Comparison of ENCODE assay signal across 9 mouse cellular contexts in genomic region chr1:131573721-131574120, GRCm38 (mm10). TPM values are rescaled to one million over a fixed set of nuclear protein-coding genes. Genes with fewer than 3 reads are reported as not detected.
A peak's percentile ranks its signal among the peaks of the same experiment; 100 is the strongest.
DNase-seq lines count a peak whose midpoint lies in the region; ATAC-seq and TF ChIP-seq lines count a peak whose summit lies in the region.
"Had no signal": no experiment of that assay in that cellular context is flagged by ENCODE, and none has a peak within 500 bp of the region (broad histone marks: within the 10 kb centered on the region; RNA-seq: fewer than 3 reads in every experiment).

No protein-coding gene starts in this region.

- TF ChIP-seq EP300 in liver, embryonic 14.5 days (IDR thresholded peaks at IDR 0.05; ENCODE audit: low read depth) = no peak

- H3K9ac ChIP-seq in hindbrain, embryonic 13.5 days = no peak overlapping the region
- no peak overlapping the region for H3K9ac ChIP-seq in embryonic facial prominence, embryonic 13.5 days
- H3K9ac ChIP-seq in liver, embryonic 14.5 days (replicated peaks) = no peak overlapping the region
- H3K9ac ChIP-seq: embryonic facial prominence, embryonic 12.5 days had no signal

- DNase-seq in hindbrain, embryonic 10.5 days (ENCODE audit: low spot score) = peak; percentile 24
- DNase-seq in urinary bladder, postnatal 25 days (ENCODE audit: low spot score) = peak; percentile 33
- no peak for DNase-seq in urinary bladder, postnatal 36 days (ENCODE audit: low spot score in 2 of 2)
- peak; percentile 49 to 52 (median 52) for DNase-seq in liver, embryonic 14.5 days (ENCODE audit: low read depth in 3 of 3, low spot score in 3 of 3)
- no peak for DNase-seq in left cerebral cortex, postnatal 25 days (ENCODE audit: low spot score in 2 of 2)
- DNase-seq in lung, adult 2 months = no peak

- H3K4me1 ChIP-seq in hindbrain, embryonic 10.5 days (replicated peaks) = no peaks in the 10 kb centered on the region
- no peaks in the 10 kb centered on the region for H3K4me1 ChIP-seq in hindbrain, embryonic 13.5 days (replicated peaks)
- H3K4me1 ChIP-seq in embryonic facial prominence, embryonic 13.5 days = no peaks in the 10 kb centered on the region
- H3K4me1 ChIP-seq in liver, embryonic 14.5 days (replicated peaks; ENCODE audit: control insufficient read depth in 2 of 2, insufficient read depth in 2 of 2, low read length in 1 of 2) = no peaks in the 10 kb centered on the region
- no peaks in the 10 kb centered on the region for H3K4me1 ChIP-seq in lung, adult 2 months (ENCODE audit: control insufficient read depth, insufficient read depth, low read length)
- H3K4me1 ChIP-seq: embryonic facial prominence, embryonic 12.5 days had no signal

- H3K36me3 ChIP-seq in hindbrain, embryonic 10.5 days = no peaks in the 10 kb centered on the region
- H3K36me3 ChIP-seq in hindbrain, embryonic 13.5 days = no peaks in the 10 kb centered on the region
- no peaks in the 10 kb centered on the region for H3K36me3 ChIP-seq in embryonic facial prominence, embryonic 13.5 days
- no peaks in the 10 kb centered on the region for H3K36me3 ChIP-seq in liver, embryonic 14.5 days (replicated peaks; ENCODE audit: control insufficient read depth, insufficient read depth, low read depth)
- H3K36me3 ChIP-seq: embryonic facial prominence, embryonic 12.5 days had no signal

- TF ChIP-seq POLR2A in lung, adult 2 months (IDR thresholded peaks at IDR 0.05; ENCODE audit: borderline replicate concordance, extremely low read depth, low read depth, low read length) = no peak

- H3K27ac ChIP-seq in hindbrain, embryonic 10.5 days = no peak overlapping the region
- no peak overlapping the region for H3K27ac ChIP-seq in hindbrain, embryonic 13.5 days
- H3K27ac ChIP-seq in embryonic facial prominence, embryonic 13.5 days = no peak overlapping the region
- H3K27ac ChIP-seq in liver, embryonic 14.5 days = no peak overlapping the region
- H3K27ac ChIP-seq: embryonic facial prominence, embryonic 12.5 days had no signal

- no peaks in the 10 kb centered on the region for H3K27me3 ChIP-seq in hindbrain, embryonic 10.5 days (ENCODE audit: insufficient read depth, poor library complexity, severe bottlenecking)
- no peaks in the 10 kb centered on the region for H3K27me3 ChIP-seq in hindbrain, embryonic 13.5 days
- no peaks in the 10 kb centered on the region for H3K27me3 ChIP-seq in embryonic facial prominence, embryonic 13.5 days
- no peaks in the 10 kb centered on the region for H3K27me3 ChIP-seq in liver, embryonic 14.5 days (ENCODE audit: control insufficient read depth, insufficient read depth, low read length)
- H3K27me3 ChIP-seq: embryonic facial prominence, embryonic 12.5 days had no signal

- no peak overlapping the region for H3K4me3 ChIP-seq in hindbrain, embryonic 10.5 days
- H3K4me3 ChIP-seq in hindbrain, embryonic 13.5 days = no peak overlapping the region
- no peak overlapping the region for H3K4me3 ChIP-seq in embryonic facial prominence, embryonic 13.5 days
- no peak overlapping the region for H3K4me3 ChIP-seq in liver, embryonic 14.5 days (ENCODE audit: insufficient read depth in 1 of 2, low read depth in 2 of 2, low read length in 2 of 2)
- no peak overlapping the region for H3K4me3 ChIP-seq in lung, adult 2 months (replicated peaks; ENCODE audit: extremely low read depth, low read depth, low read length)
- H3K4me3 ChIP-seq: embryonic facial prominence, embryonic 12.5 days had no signal

- ATAC-seq in hindbrain, embryonic 13.5 days (ENCODE audit: low FRiP score) = no peak
- ATAC-seq in embryonic facial prominence, embryonic 13.5 days (ENCODE audit: insufficient number of reproducible peaks, insufficient read depth, low FRiP score, low TSS enrichment, low read depth) = 0 out of 2 replicates have a peak, but pooled peaks have one; percentile 69
- peak; percentile 93 for ATAC-seq in liver, embryonic 14.5 days (ENCODE audit: insufficient read depth)

- H3K4me2 ChIP-seq in hindbrain, embryonic 13.5 days = no peak overlapping the region
- H3K4me2 ChIP-seq in embryonic facial prominence, embryonic 13.5 days = no peak overlapping the region
- H3K4me2 ChIP-seq in liver, embryonic 14.5 days (ENCODE audit: low read depth) = no peak overlapping the region
- H3K4me2 ChIP-seq: embryonic facial prominence, embryonic 12.5 days had no signal

- no peak for TF ChIP-seq CTCF in liver, embryonic 14.5 days (IDR thresholded peaks at IDR 0.05; ENCODE audit: low read depth)
- TF ChIP-seq CTCF in lung, adult 2 months (IDR thresholded peaks at IDR 0.05; ENCODE audit: insufficient read depth, low read length) = no peak

- intact Hi-C loops in left cerebral cortex, postnatal 25 days (cut with DNase I) = no loop called here

- 92% methylated on average over 14 of the region's 14 CpGs for WGBS in hindbrain, embryonic 10.5 days
- WGBS in hindbrain, embryonic 13.5 days = 89% methylated on average over 14 of the region's 14 CpGs
- 88% methylated on average over 14 of the region's 14 CpGs for WGBS in embryonic facial prominence, embryonic 13.5 days
- WGBS in liver, embryonic 14.5 days (ENCODE audit: insufficient replicate concordance) = 82% methylated on average over 14 of the region's 14 CpGs
- 93% methylated on average over 14 of the region's 14 CpGs for WGBS in lung, adult 2 months

- no peaks in the 10 kb centered on the region for H3K9me3 ChIP-seq in hindbrain, embryonic 10.5 days
- H3K9me3 ChIP-seq in hindbrain, embryonic 13.5 days = no peaks in the 10 kb centered on the region
- no peaks in the 10 kb centered on the region for H3K9me3 ChIP-seq in embryonic facial prominence, embryonic 13.5 days
- no peaks in the 10 kb centered on the region for H3K9me3 ChIP-seq in liver, embryonic 14.5 days (ENCODE audit: control insufficient read depth, low read length)
- H3K9me3 ChIP-seq: embryonic facial prominence, embryonic 12.5 days had no signal

RNA-seq across cellular contexts. Expression of gene Avpr1b, which starts 25.3 kb away (rescaled TPM):
- not detected in 2 replicates for polyA plus RNA-seq in hindbrain, embryonic 10.5 days (2016; fragmentation: Nextera tagmentation; extraction: Ambion mirVana)
- not detected in 2 replicates for polyA plus RNA-seq in hindbrain, embryonic 13.5 days (2015; fragmentation: Nextera tagmentation; extraction: Ambion mirVana)
- polyA plus RNA-seq in embryonic facial prominence, embryonic 13.5 days (2015; fragmentation: Nextera tagmentation; extraction: Ambion mirVana) = not detected in 2 replicates
- polyA plus RNA-seq in liver, embryonic 14.5 days (2012; rRNA removed) = not detected in 2 replicates
- not detected in 2 replicates for polyA plus RNA-seq in liver, embryonic 14.5 days (2014; fragmentation: Nextera tagmentation; extraction: Ambion mirVana)
- total RNA-seq in left cerebral cortex, postnatal 25 days (2021) = not detected
- polyA plus RNA-seq in lung, adult 2 months (2012; rRNA removed) = not detected in 2 replicates
- polyA plus RNA-seq: embryonic facial prominence, embryonic 12.5 days had no signal

RNA-seq across cellular contexts. Expression of gene Fam72a, which starts 46.0 kb away (rescaled TPM):
- 4.3 and 5.7 TPM in 2 replicates for polyA plus RNA-seq in hindbrain, embryonic 10.5 days (2016; fragmentation: Nextera tagmentation; extraction: Ambion mirVana)
- 1.1 and 1.2 TPM in 2 replicates for polyA plus RNA-seq in hindbrain, embryonic 13.5 days (2015; fragmentation: Nextera tagmentation; extraction: Ambion mirVana)
- polyA plus RNA-seq in embryonic facial prominence, embryonic 13.5 days (2015; fragmentation: Nextera tagmentation; extraction: Ambion mirVana) = 3.3 and 3.5 TPM in 2 replicates
- 1.1 and 1.3 TPM in 2 replicates for polyA plus RNA-seq in liver, embryonic 14.5 days (2012; rRNA removed)
- polyA plus RNA-seq in liver, embryonic 14.5 days (2014; fragmentation: Nextera tagmentation; extraction: Ambion mirVana) = 1.3 and 1.7 TPM in 2 replicates
- 1 to 10 TPM; 1.1 to 1.2 TPM for total RNA-seq in left cerebral cortex, postnatal 25 days (2021)
- 0.20 and 0.38 TPM in 2 replicates for polyA plus RNA-seq in lung, adult 2 months (2012; rRNA removed)

RNA-seq across cellular contexts. Expression of gene Srgap2, which starts 46.6 kb away (rescaled TPM):
- 17.2 TPM in 2 replicates for polyA plus RNA-seq in hindbrain, embryonic 10.5 days (2016; fragmentation: Nextera tagmentation; extraction: Ambion mirVana)
- polyA plus RNA-seq in hindbrain, embryonic 13.5 days (2015; fragmentation: Nextera tagmentation; extraction: Ambion mirVana) = 16.8 and 17.7 TPM in 2 replicates
- 16.6 and 20.0 TPM in 2 replicates for polyA plus RNA-seq in embryonic facial prominence, embryonic 13.5 days (2015; fragmentation: Nextera tagmentation; extraction: Ambion mirVana)
- 4.4 and 4.9 TPM in 2 replicates for polyA plus RNA-seq in liver, embryonic 14.5 days (2012; rRNA removed)
- 3.9 and 4.9 TPM in 2 replicates for polyA plus RNA-seq in liver, embryonic 14.5 days (2014; fragmentation: Nextera tagmentation; extraction: Ambion mirVana)
- total RNA-seq in left cerebral cortex, postnatal 25 days (2021) = 10 to 100 TPM; 82.7 to 83.7 TPM
- 25.6 and 34.8 TPM in 2 replicates for polyA plus RNA-seq in lung, adult 2 months (2012; rRNA removed)

Comparison
In these comparisons a context has a peak if more than half of its experiments do, and no peak if none do; other contexts are left out.
1. DNase-seq: peak in hindbrain, embryonic 10.5 days (single experiment), urinary bladder, postnatal 25 days (single experiment) and liver, embryonic 14.5 days (3 of 3); none in urinary bladder, postnatal 36 days (0 of 2), left cerebral cortex, postnatal 25 days (0 of 2) and lung, adult 2 months (single experiment).